Mouse (Mus musculus): ENCODE measurements around the gene C8g. TPM values are rescaled to one million over a fixed set of nuclear protein-coding genes. Genes with fewer than 3 reads are reported as not detected.

C8g gene
- 3.2 and 4.1 TPM in 2 replicates for polyA plus RNA-seq (2012; rRNA removed)

GRCm38 (mm10) chr2:25501593-25502486 is at the start of gene C8g:
C8g (minus strand) TSS chr2:25501719.

GRCm38 (mm10) chr2:25546811-25547491 is 45.4 kb upstream of the C8g start, which contains the start of gene Traf2:
Traf2 (minus strand) TSS chr2:25546940.

GRCm38 (mm10) chr2:25500576-25501405 is 728 bp downstream of the C8g start, which contains the start of gene Fbxw5:
Fbxw5 (plus strand) TSS chr2:25500750.

GRCm38 (mm10) chr2:25493476-25493961 is 8.0 kb downstream of the C8g start, which contains the start of gene Lcn12:
Lcn12 (minus strand) TSS chr2:25493911.

GRCm38 (mm10) chr2:25469969-25470368 is 31.6 kb downstream of the C8g start, which contains the start of gene Ptgds:
Ptgds (minus strand) TSS chr2:25470046.

GRCm38 (mm10) chr2:25460551-25461309 is 40.8 kb downstream of the C8g start, which contains the start of gene Paxx:
Paxx (minus strand) TSS chr2:25461094.

GRCm38 (mm10) chr2:25456205-25456953 is 45.1 kb downstream of the C8g start, which contains the start of gene Clic3:
Clic3 (plus strand) TSS chr2:25456838.

Other genes with a start within 250 kb of the C8g start
- 24.3 and 25.3 TPM in 2 replicates for gene Tmem203, start 246.3 kb downstream of the C8g start, polyA plus RNA-seq (2012; rRNA removed)
- 9.4 and 10.5 TPM in 2 replicates for gene Tprn, start 239.1 kb downstream of the C8g start, polyA plus RNA-seq (2012; rRNA removed)
- gene Ssna1, start 229.3 kb downstream of the C8g start, polyA plus RNA-seq (2012; rRNA removed), result 122 and 127 TPM in 2 replicates
- 121 and 122 TPM in 2 replicates for gene Anapc2, start 229.2 kb downstream of the C8g start, polyA plus RNA-seq (2012; rRNA removed)
- not detected in 2 replicates for gene Tmem210, start 213.6 kb downstream of the C8g start, polyA plus RNA-seq (2012; rRNA removed)
- gene Lrrc26, start 211.8 kb downstream of the C8g start, polyA plus RNA-seq (2012; rRNA removed), result 0.08 TPM in 1 of 2 replicates, not detected in the other
- gene Grin1, start 182.5 kb downstream of the C8g start, polyA plus RNA-seq (2012; rRNA removed), result 23.9 and 26.6 TPM in 2 replicates
- 28.2 and 34.0 TPM in 2 replicates for gene Man1b1, start 169.4 kb downstream of the C8g start, polyA plus RNA-seq (2012; rRNA removed)
- gene Dpp7, start 145.4 kb downstream of the C8g start, polyA plus RNA-seq (2012; rRNA removed), result 48.1 and 51.1 TPM in 2 replicates
- 4.2 and 6.0 TPM in 2 replicates for gene Uap1l1, start 136.0 kb downstream of the C8g start, polyA plus RNA-seq (2012; rRNA removed)
- 29.5 and 39.5 TPM in 2 replicates for gene Sapcd2, start 129.4 kb downstream of the C8g start, polyA plus RNA-seq (2012; rRNA removed)
- 2.0 and 3.8 TPM in 2 replicates for gene Entpd2, start 105.8 kb downstream of the C8g start, polyA plus RNA-seq (2012; rRNA removed)
- gene Npdc1, start 102.4 kb downstream of the C8g start, polyA plus RNA-seq (2012; rRNA removed), result 585 and 599 TPM in 2 replicates
- 0.39 and 0.44 TPM in 2 replicates for gene Fut7, start 78.5 kb downstream of the C8g start, polyA plus RNA-seq (2012; rRNA removed)
- 43.4 and 48.8 TPM in 2 replicates for gene Abca2, start 73.0 kb downstream of the C8g start, polyA plus RNA-seq (2012; rRNA removed)
- gene Clic3, start 44.9 kb downstream of the C8g start, polyA plus RNA-seq (2012; rRNA removed), result 0.74 and 1.3 TPM in 2 replicates
- gene Paxx, start 40.6 kb downstream of the C8g start, polyA plus RNA-seq (2012; rRNA removed), result 122 and 124 TPM in 2 replicates
- gene Ptgds, start 31.7 kb downstream of the C8g start, polyA plus RNA-seq (2012; rRNA removed), result 65.0 and 127 TPM in 2 replicates
- gene Lcn12, start 7.8 kb downstream of the C8g start, polyA plus RNA-seq (2012; rRNA removed), result not detected in 2 replicates
- 37.4 and 43.7 TPM in 2 replicates for gene Fbxw5, start 969 bp downstream of the C8g start, polyA plus RNA-seq (2012; rRNA removed)
- gene Traf2, start 45.2 kb upstream of the C8g start, polyA plus RNA-seq (2012; rRNA removed), result 13.1 and 14.5 TPM in 2 replicates
- gene Edf1, start 56.1 kb upstream of the C8g start, polyA plus RNA-seq (2012; rRNA removed), result 199 and 206 TPM in 2 replicates
- 6.3 and 6.6 TPM in 2 replicates for gene Mamdc4, start 73.1 kb upstream of the C8g start, polyA plus RNA-seq (2012; rRNA removed)
- gene Phpt1, start 73.5 kb upstream of the C8g start, polyA plus RNA-seq (2012; rRNA removed), result 181 and 195 TPM in 2 replicates
- 15.8 and 18.1 TPM in 2 replicates for gene Ajm1, start 80.0 kb upstream of the C8g start, polyA plus RNA-seq (2012; rRNA removed)
- gene Rabl6, start 106.8 kb upstream of the C8g start, polyA plus RNA-seq (2012; rRNA removed), result 83.7 and 90.9 TPM in 2 replicates
- 0.01 TPM in 1 of 2 replicates, not detected in the other for gene Ccdc183, start 116.0 kb upstream of the C8g start, polyA plus RNA-seq (2012; rRNA removed)
- gene Tmem141, start 120.3 kb upstream of the C8g start, polyA plus RNA-seq (2012; rRNA removed), result 27.9 and 35.4 TPM in 2 replicates
- gene Fcna, start 126.3 kb upstream of the C8g start, polyA plus RNA-seq (2012; rRNA removed), result 1.1 TPM in 2 replicates
- gene Lcn8, start 151.4 kb upstream of the C8g start, polyA plus RNA-seq (2012; rRNA removed), result not detected in 2 replicates
- gene Lcn5, start 156.2 kb upstream of the C8g start, polyA plus RNA-seq (2012; rRNA removed), result not detected in 2 replicates
- gene Lcn6, start 175.1 kb upstream of the C8g start, polyA plus RNA-seq (2012; rRNA removed), result not detected in 2 replicates
- gene Lcn10, start 181.0 kb upstream of the C8g start, polyA plus RNA-seq (2012; rRNA removed), result not detected in 2 replicates
- not detected in 2 replicates for gene Obp2a, start 198.3 kb upstream of the C8g start, polyA plus RNA-seq (2012; rRNA removed)
- 70.7 and 77.4 TPM in 2 replicates for gene Bmyc, start 205.0 kb upstream of the C8g start, polyA plus RNA-seq (2012; rRNA removed)
- not detected in 2 replicates for gene Obp2b, start 235.3 kb upstream of the C8g start, polyA plus RNA-seq (2012; rRNA removed)

Measured in central nervous system, embryonic 14 days (tissue).